Mouse (Mus musculus) erythroblast, embryonic 14.5 days (primary cell): ENCODE data around the gene Hip1r. TPM values are rescaled to one million over a fixed set of nuclear protein-coding genes. Genes with fewer than 3 reads are reported as not detected.
A peak's percentile ranks its signal among the peaks of the same experiment; 100 is the strongest.

Experiments used
- H3K27me3 ChIP-seq: 2 replicates; pipeline ENCODE4 v1.6.1; 2012; ENCODE audit warnings: inconsistent platforms; ENCODE audit not compliant: control insufficient read depth
- H3K36me3 ChIP-seq: 2 replicates; pipeline ENCODE4 v1.6.1; 2012; ENCODE audit warnings: mild to moderate bottlenecking, inconsistent platforms; ENCODE audit not compliant: control insufficient read depth
- H3K4me1 ChIP-seq: 2 replicates; pipeline ENCODE4 v1.6.1; 2012; ENCODE audit warnings: inconsistent platforms; ENCODE audit not compliant: control insufficient read depth
- H3K4me3 ChIP-seq: replicated peaks from 2 replicates; pipeline ENCODE3; 2012; ENCODE audit warnings: moderate library complexity, mild to moderate bottlenecking, inconsistent platforms
- H3K9me3 ChIP-seq: 2 replicates; pipeline ENCODE4 v1.6.1; 2012; ENCODE audit warnings: low read length, inconsistent platforms, mixed read lengths; ENCODE audit not compliant: control insufficient read depth
- GATA1 ChIP-seq: IDR thresholded peaks from 2 replicates; pipeline ENCODE4 v1.6.1; 2012; ENCODE audit warnings: low read length, inconsistent platforms, mixed read lengths
- TAL1 ChIP-seq: IDR thresholded peaks from 3 replicates; pipeline ENCODE4 v1.6.1; 2012; ENCODE audit warnings: low read length, inconsistent platforms, mixed read lengths
- polyA plus RNA-seq: library from polyadenylated mRNA; stranded (reverse); fragments of >175 nt; gene quantifications from 2 replicates; pipeline ENCODE4 v1.2.3, GENCODE M21; 2012

Gene Hip1r
- polyA plus RNA-seq, 1 experiment, result 0.37 TPM

GRCm38 (mm10) chr5:124032001-124032508 lies 58.6 kb downstream of the Hip1r start, which contains the start of gene Vps37b:
Gene Vps37b, minus strand, starts transcription at chr5:124032270.
- Histone ChIP-seq H3K4me3 (peak within 1 kb of the TSS; percentile 97), H3K9me3 (0 out of 2 replicates have a peak, but pooled peaks cover 2% of the 10 kb centered on the region), H3K4me1 (peaks cover 69% of the 10 kb centered on the region), H3K27me3 (no peaks in the 10 kb centered on the region), H3K36me3 (peaks cover 31% of the 10 kb centered on the region)
- TF ChIP-seq GATA1, result no peak

GRCm38 (mm10) chr5:124034471-124034870 lies 61.0 kb downstream of the Hip1r start:
- Histone ChIP-seq H3K4me1 (peaks cover 49% of the 10 kb centered on the region), H3K27me3 (no peaks in the 10 kb centered on the region), H3K4me3 (no peak overlapping the region), H3K9me3 (no peaks in the 10 kb centered on the region), H3K36me3 (peaks cover 9% of the 10 kb centered on the region)
- TF ChIP-seq TAL1 (no peak), GATA1 (no peak)

GRCm38 (mm10) chr5:124035406-124035805 lies 62.0 kb downstream of the Hip1r start:
- Histone ChIP-seq H3K36me3 (peaks cover 1% of the 10 kb centered on the region), H3K9me3 (no peaks in the 10 kb centered on the region), H3K4me1 (peaks cover 48% of the 10 kb centered on the region), H3K27me3 (no peaks in the 10 kb centered on the region), H3K4me3 (no peak overlapping the region)
- TF ChIP-seq GATA1 (no peak), TAL1 (no peak)

- peaks cover 45% of the 10 kb centered on the region for H3K4me1 ChIP-seq
- H3K36me3 ChIP-seq, result no peaks in the 10 kb centered on the region
- H3K27me3 ChIP-seq, result no peaks in the 10 kb centered on the region
- TF ChIP-seq TAL1 (no peak), GATA1 (no peak)
- no peaks in the 10 kb centered on the region for H3K9me3 ChIP-seq
- H3K4me3 ChIP-seq, result no peak overlapping the region
Observed at GRCm38 (mm10) chr5:124035806-124036205, 62.4 kb downstream of the Hip1r start.

- no peaks in the 10 kb centered on the region for H3K27me3 ChIP-seq
Observed at GRCm38 (mm10) chr5:124036341-124036740, 62.9 kb downstream of the Hip1r start.

GRCm38 (mm10) chr5:124036836-124037235 lies 63.4 kb downstream of the Hip1r start:
- H3K4me3 ChIP-seq, result no peak overlapping the region
- H3K36me3 ChIP-seq, result no peaks in the 10 kb centered on the region
- TF ChIP-seq TAL1 (no peak), GATA1 (no peak)
- H3K9me3 ChIP-seq, result no peaks in the 10 kb centered on the region
- no peaks in the 10 kb centered on the region for H3K27me3 ChIP-seq
- H3K4me1 ChIP-seq, result peaks cover 40% of the 10 kb centered on the region

More at GRCm38 (mm10) chr5:124036341-124036740, 62.9 kb downstream of the Hip1r start:
- Histone ChIP-seq H3K36me3 (no peaks in the 10 kb centered on the region), H3K9me3 (no peaks in the 10 kb centered on the region), H3K4me1 (peaks cover 43% of the 10 kb centered on the region), H3K4me3 (no peak overlapping the region)
- TF ChIP-seq GATA1 (no peak), TAL1 (no peak)

- TF ChIP-seq TAL1, result no peak
- TF ChIP-seq GATA1, result no peak
Observed at GRCm38 (mm10) chr5:124039602-124040001, 66.2 kb downstream of the Hip1r start.

GRCm38 (mm10) chr5:124041097-124041496 lies 67.7 kb downstream of the Hip1r start:
- no peaks in the 10 kb centered on the region for H3K9me3 ChIP-seq
- no peaks in the 10 kb centered on the region for H3K27me3 ChIP-seq
- TF ChIP-seq TAL1, result no peak
- no peak for TF ChIP-seq GATA1
- H3K4me1 ChIP-seq, result peaks cover 29% of the 10 kb centered on the region
- no peaks in the 10 kb centered on the region for H3K36me3 ChIP-seq
- no peak overlapping the region for H3K4me3 ChIP-seq

More at GRCm38 (mm10) chr5:124039602-124040001, 66.2 kb downstream of the Hip1r start:
- Histone ChIP-seq H3K9me3 (no peaks in the 10 kb centered on the region), H3K27me3 (no peaks in the 10 kb centered on the region), H3K4me1 (peaks cover 36% of the 10 kb centered on the region), H3K4me3 (no peak overlapping the region), H3K36me3 (no peaks in the 10 kb centered on the region)

- TF ChIP-seq GATA1 (no peak), TAL1 (no peak)
- H3K4me3 ChIP-seq, result no peak overlapping the region
- H3K27me3 ChIP-seq, result no peaks in the 10 kb centered on the region
- H3K36me3 ChIP-seq, result peaks cover 4% of the 10 kb centered on the region; the same call in 1 of the 2 replicates
- peaks cover 37% of the 10 kb centered on the region for H3K4me1 ChIP-seq
- H3K9me3 ChIP-seq, result no peaks in the 10 kb centered on the region
Observed at GRCm38 (mm10) chr5:124043212-124043978, 70.0 kb downstream of the Hip1r start.
